Mouse (Mus musculus) olfactory bulb, adult 2 months (tissue): ENCODE measurements at regions not wholly inside any gene's neighbourhood (a gene's known extent, or its start where the extent isn't known, plus 50 kb on each side); places are given as distances from the start of the nearest gene placed in this dataset.
A peak's percentile ranks its signal among the peaks of the same experiment; 100 is the strongest.

ENCODE experiments used
- CTCF ChIP-seq: fragments of 200-500 bp; IDR thresholded peaks from 2 replicates; pipeline ENCODE4 v1.5.1; 2012; ENCODE audit warnings: low read depth, mild to moderate bottlenecking, low read length, moderate library complexity; ENCODE audit not compliant: insufficient read depth
- POLR2A ChIP-seq: fragments of 200-500 bp; IDR thresholded peaks from 2 replicates; pipeline ENCODE4 v1.6.1; 2012; ENCODE audit warnings: mild to moderate bottlenecking, low read depth, low read length, moderate library complexity; ENCODE audit not compliant: insufficient read depth

DNA sequence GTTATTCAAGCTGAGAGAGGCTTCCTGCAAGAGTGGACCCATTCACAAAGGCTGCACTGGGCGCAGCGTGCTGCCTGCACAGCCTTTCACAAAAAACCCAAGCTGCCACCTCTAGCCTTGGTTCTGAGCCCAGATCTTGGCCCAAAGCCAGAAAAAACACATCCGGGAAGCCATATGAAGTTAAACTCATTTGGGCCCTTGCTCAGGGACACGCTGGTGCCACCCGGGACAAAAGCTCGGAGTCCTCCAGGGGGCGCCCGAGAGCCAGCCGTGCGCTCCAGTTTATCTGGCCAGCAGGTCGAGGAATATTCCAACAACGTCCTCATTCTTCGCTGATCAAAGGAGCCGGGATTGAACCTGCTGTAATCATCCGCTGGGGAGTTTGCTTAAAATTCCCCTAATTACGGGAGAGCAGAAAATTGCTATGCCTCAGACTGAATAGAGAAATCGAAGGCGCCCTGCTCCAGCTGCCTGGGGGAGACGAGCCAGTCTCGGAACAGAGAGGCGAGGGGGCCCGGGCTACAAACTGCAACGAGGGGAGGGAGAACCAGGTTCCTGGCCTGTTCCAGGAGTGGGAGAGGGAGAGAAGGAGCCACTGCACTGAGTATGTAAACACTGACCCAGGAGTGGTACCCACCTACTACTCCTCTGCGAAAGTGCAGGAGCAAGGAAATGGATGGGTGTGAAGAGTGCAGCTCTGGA lies 123.0 kb upstream of the Thy1 start:
- peak; percentile 81 for TF ChIP-seq CTCF
- TF ChIP-seq POLR2A, result no peak
